In genomic region chr5:34989321-34989772, GRCm38 (mm10) we compare ENCODE assay signal across 9 mouse cellular contexts. TPM values are rescaled to one million over a fixed set of nuclear protein-coding genes. Genes with fewer than 3 reads are reported as not detected.
DNase-seq lines count a peak whose midpoint lies in the region; ATAC-seq and TF ChIP-seq lines count a peak whose summit lies in the region.
"Had no signal": no experiment of that assay in that cellular context is flagged by ENCODE, and none has a peak within 500 bp of the region (broad histone marks: within the 10 kb centered on the region; RNA-seq: fewer than 3 reads in every experiment).

No protein-coding gene starts in this region.

- peak overlapping the region; percentile 24 for H3K4me2 ChIP-seq in embryonic facial prominence, embryonic 15.5 days (replicated peaks)

- WGBS in embryonic facial prominence, embryonic 15.5 days: 15% methylated on average over 12 of the region's 12 CpGs

- DNase-seq in heart, postnatal 4 days: peak; percentile 35
- DNase-seq in heart, adult 18-20 months: no peak
- DNase-seq in left cerebral cortex, adult 8-10 months (ENCODE audit: low spot score in 2 of 2): peak; percentile 37 to 78
- DNase-seq in embryo, embryonic 10.5 days (ENCODE audit: low spot score): no peak
- no peak for DNase-seq in gastrocnemius, postnatal 14 days
- no peak for DNase-seq in testis, postnatal 14 days (ENCODE audit: low spot score)

- peaks cover 26% of the 10 kb centered on the region for H3K79me3 ChIP-seq in C2C12 (ENCODE audit: low read depth)

- no peak overlapping the region for H3ac ChIP-seq in C2C12 (ENCODE audit: control insufficient read depth, insufficient read length, low read depth)

- H3K4me1 ChIP-seq in embryonic facial prominence, embryonic 15.5 days: peaks cover 29% of the 10 kb centered on the region

- H3K9me3 ChIP-seq in embryonic facial prominence, embryonic 15.5 days (replicated peaks): no peaks in the 10 kb centered on the region

- H3K36me3 ChIP-seq in C2C12 (ENCODE audit: control insufficient read depth, insufficient read depth): no peaks in the 10 kb centered on the region
- peaks cover 9% of the 10 kb centered on the region for H3K36me3 ChIP-seq in embryonic facial prominence, embryonic 15.5 days

- no peak overlapping the region for H3K9ac ChIP-seq in embryonic facial prominence, embryonic 15.5 days
- H3K9ac ChIP-seq: liver, embryonic 14.5 days had no signal

- intact Hi-C loops in gastrocnemius, postnatal 14 days (cut with DNase I; ENCODE audit: low total_unique reads): loop anchor here (5.0 kb wide), 1 partner anchor 53 kb away; the partner anchor contains the start of gene Hgfac

- H3K4me3 ChIP-seq in C2C12 (ENCODE audit: insufficient read depth, poor library complexity, severe bottlenecking): peak overlapping the region; percentile 37
- H3K4me3 ChIP-seq in embryonic facial prominence, embryonic 15.5 days (replicated peaks): peak overlapping the region; percentile 7; the same call in 1 of the 2 replicates

- H3K79me2 ChIP-seq in C2C12 (ENCODE audit: control insufficient read depth, insufficient read depth): peaks cover 47% of the 10 kb centered on the region

- TF ChIP-seq CTCF in C2C12 (IDR thresholded peaks at IDR 0.05; ENCODE audit: control insufficient read depth, insufficient read depth, insufficient read length): no peak

- no peaks in the 10 kb centered on the region for H3K27me3 ChIP-seq in C2C12 (ENCODE audit: control insufficient read depth, insufficient read depth, insufficient read length)
- no peaks in the 10 kb centered on the region for H3K27me3 ChIP-seq in embryonic facial prominence, embryonic 15.5 days

- ATAC-seq in embryonic facial prominence, embryonic 15.5 days (ENCODE audit: insufficient number of reproducible peaks, low FRiP score, low TSS enrichment, low read depth): peak; percentile 64

- H3K27ac ChIP-seq in embryonic facial prominence, embryonic 15.5 days (replicated peaks): peak overlapping the region; percentile 79
- H3K27ac ChIP-seq: liver, embryonic 14.5 days had no signal

TF ChIP-seq in C2C12, 6 proteins besides CTCF, POLR2A, EP300 and RAD21:
- TF ChIP-seq FOSL1 (IDR thresholded peaks at IDR 0.05; ENCODE audit: insufficient read depth, low read length, poor library complexity, severe bottlenecking): no peak
- peak; percentile 91 for TF ChIP-seq MAX (IDR thresholded peaks at IDR 0.05)
- TF ChIP-seq USF1 (IDR thresholded peaks at IDR 0.05; ENCODE audit: low read depth): peak; percentile 4
- no peak for TF ChIP-seq CEBPB (IDR thresholded peaks at IDR 0.05; ENCODE audit: low read depth)
- TF ChIP-seq MYOD1 (IDR thresholded peaks at IDR 0.05; ENCODE audit: control insufficient read depth, insufficient read length, low read depth): peak; percentile 91
- TF ChIP-seq MYOG (IDR thresholded peaks at IDR 0.05; ENCODE audit: control insufficient read depth, extremely low read depth, insufficient read length): no peak
TF ChIP-seq in C2C12: peak in this region for 3.

RNA-seq across cellular contexts. Expression of gene Rgs12, which starts 40.1 kb away (rescaled TPM):
- total RNA-seq in heart, postnatal 4 days (2021): 10 to 100 TPM; 49.8 to 60.4 TPM
- 10 to 100 TPM; 18.9 to 20.4 TPM for total RNA-seq in heart, adult 18-20 months (2021)
- polyA plus RNA-seq in C2C12 (2012; fragmentation: generic; extraction: Trizol): 50.6 TPM
- 40.1 and 42.3 TPM in 2 replicates for polyA plus RNA-seq in embryonic facial prominence, embryonic 15.5 days (2015; fragmentation: Nextera tagmentation; extraction: Ambion mirVana)
- 10 to 100 TPM; 43.3 to 59.1 (median 45.4) TPM for total RNA-seq in left cerebral cortex, adult 8-10 months (2022)
- total RNA-seq in gastrocnemius, postnatal 14 days (2021): 1 to 10 TPM; 7.1 to 8.6 TPM

RNA-seq across cellular contexts. Expression of gene Hgfac, which starts 52.0 kb away (rescaled TPM):
- total RNA-seq in heart, postnatal 4 days (2021): 1 to 10 TPM; 2.3 to 3.1 TPM
- under 1 TPM; 0.20 to 0.64 TPM for total RNA-seq in heart, adult 18-20 months (2021)
- 0.06 TPM for polyA plus RNA-seq in C2C12 (2012; fragmentation: generic; extraction: Trizol)
- polyA plus RNA-seq in embryonic facial prominence, embryonic 15.5 days (2015; fragmentation: Nextera tagmentation; extraction: Ambion mirVana): 0.29 and 0.71 TPM in 2 replicates
- under 1 TPM; 0.39 to 0.95 (median 0.66) TPM for total RNA-seq in left cerebral cortex, adult 8-10 months (2022)
- total RNA-seq in gastrocnemius, postnatal 14 days (2021): under 1 TPM; 0.42 to 0.45 TPM

Comparison
In these comparisons a context has a peak if more than half of its experiments do, and no peak if none do; other contexts are left out.
1. DNase-seq: peak in heart, postnatal 4 days (single experiment) and left cerebral cortex, adult 8-10 months (2 of 2); none in heart, adult 18-20 months (0 of 2), embryo, embryonic 10.5 days (single experiment), gastrocnemius, postnatal 14 days (single experiment) and testis, postnatal 14 days (single experiment).